Mouse (Mus musculus) heart, adult 18-20 months (tissue): ENCODE results near the gene Setd1b. TPM values are rescaled to one million over a fixed set of nuclear protein-coding genes. Genes with fewer than 3 reads are reported as not detected.
"Not testable (repeated sequence)": the region's sequence is repeated elsewhere in the genome, so short reads cannot be mapped to it uniquely, and the experiment has no call there.

Experiments
- DNase-seq, 2 experiments: peaks; one replicate each; pipeline ENCODE4 v3.0.0; 2021 to 2022; ENCODE audit warnings: mixed read lengths in 1 of 2
- total RNA-seq, 2 experiments: library from RNA; stranded (reverse); gene quantifications; 2 replicates each; pipeline ENCODE4 v1.2.3; 2021

Setd1b gene
- total RNA-seq, 2 experiments from 2014 or later = 11.4 to 15.5 TPM

GRCm38 (mm10) chr5:123201987-123202386, 60.0 kb downstream of the Setd1b start:
- no peak for DNase-seq

GRCm38 (mm10) chr5:123202771-123203170, 60.8 kb downstream of the Setd1b start:
- DNase-seq = not testable (repeated sequence)

- not testable (repeated sequence) for DNase-seq
Observed at GRCm38 (mm10) chr5:123203591-123203990, 61.6 kb downstream of the Setd1b start.

Other genes starting within 250 kb of the Setd1b start
- 10 to 100 TPM; 10.6 to 14.2 TPM for gene Kdm2b, start 152.4 kb upstream of the Setd1b start, total RNA-seq
- gene Orai1, start 127.1 kb upstream of the Setd1b start, total RNA-seq = 10 to 100 TPM; 12.2 to 12.5 TPM
- gene Morn3, start 95.2 kb upstream of the Setd1b start, total RNA-seq = not detected
- 10 to 100 TPM; 10.1 to 10.3 TPM for gene Tmem120b, start 73.8 kb upstream of the Setd1b start, total RNA-seq
- 1 to 10 TPM in 1 of 2 experiments, under 1 TPM in 1; 0.55 to 2.6 TPM for gene Rhof, start 9.5 kb upstream of the Setd1b start, total RNA-seq
- gene Psmd9, start 27.2 kb downstream of the Setd1b start, total RNA-seq = 10 to 100 TPM; 12.9 to 17.0 TPM
- under 1 TPM in 1 of 2 experiments, not detected in 1; 0.51 TPM for gene Hpd, start 40.5 kb downstream of the Setd1b start, total RNA-seq
- gene Wdr66, start 109.9 kb downstream of the Setd1b start, total RNA-seq = under 1 TPM; 0.62 to 0.94 TPM
- gene Bcl7a, start 201.6 kb downstream of the Setd1b start, total RNA-seq = 1 to 10 TPM; 8.0 to 8.2 TPM